Mouse (Mus musculus): Measurements from ENCODE around the gene Theg. TPM values are rescaled to one million over a fixed set of nuclear protein-coding genes. Genes with fewer than 3 reads are reported as not detected.

Theg gene
- polyA plus RNA-seq, 1 experiment from 2014 or later, result not detected

DNA sequence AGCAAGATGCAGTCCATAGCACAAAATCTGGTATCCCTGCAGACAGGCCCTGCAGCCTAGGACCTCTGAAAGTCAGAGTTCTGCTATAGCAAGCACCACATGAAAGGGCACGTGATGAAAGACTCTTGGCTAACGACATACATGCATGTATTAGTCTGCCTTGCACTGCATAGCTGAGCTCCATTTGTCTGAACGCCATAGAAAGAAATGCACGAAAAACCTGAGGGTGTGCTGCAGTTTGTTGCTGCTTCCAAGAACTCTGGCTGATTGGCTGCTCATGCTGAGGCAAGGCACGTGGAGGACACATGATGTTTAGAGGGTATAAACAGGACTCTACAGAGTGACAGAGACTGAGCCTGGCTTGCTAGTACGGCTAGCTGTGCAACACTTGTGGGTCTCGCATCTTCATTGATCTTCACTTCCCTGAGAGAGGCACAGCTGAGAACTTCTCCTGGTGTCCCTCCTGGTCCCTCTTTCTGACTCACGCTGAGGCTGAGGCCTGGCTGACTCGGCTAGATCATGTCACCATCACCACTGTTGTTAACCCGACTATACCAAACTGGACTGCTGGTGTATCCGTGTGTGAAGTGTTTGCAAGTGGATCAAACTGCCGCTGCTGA is 50.6 kb downstream of the Theg start:
- WGBS, result 68% methylated on average over 12 of the region's 12 CpGs
- Histone ChIP-seq H3K9ac (no peak overlapping the region), H3K27me3 (replicated peaks) (0 out of 2 replicates have a peak, but pooled peaks cover 7% of the 10 kb centered on the region), H3K27ac (ENCODE audit: poor library complexity, severe bottlenecking) (no peak overlapping the region), H3K9me3 (replicated peaks) (no peaks in the 10 kb centered on the region), H3K4me3 (no peak overlapping the region), H3K4me1 (replicated peaks) (peaks cover 8% of the 10 kb centered on the region; the same call in 1 of the 2 replicates), H3K4me2 (no peak overlapping the region), H3K36me3 (peaks cover 33% of the 10 kb centered on the region)
- no peak for ATAC-seq (ENCODE audit: insufficient number of reproducible peaks, low FRiP score)

DNA sequence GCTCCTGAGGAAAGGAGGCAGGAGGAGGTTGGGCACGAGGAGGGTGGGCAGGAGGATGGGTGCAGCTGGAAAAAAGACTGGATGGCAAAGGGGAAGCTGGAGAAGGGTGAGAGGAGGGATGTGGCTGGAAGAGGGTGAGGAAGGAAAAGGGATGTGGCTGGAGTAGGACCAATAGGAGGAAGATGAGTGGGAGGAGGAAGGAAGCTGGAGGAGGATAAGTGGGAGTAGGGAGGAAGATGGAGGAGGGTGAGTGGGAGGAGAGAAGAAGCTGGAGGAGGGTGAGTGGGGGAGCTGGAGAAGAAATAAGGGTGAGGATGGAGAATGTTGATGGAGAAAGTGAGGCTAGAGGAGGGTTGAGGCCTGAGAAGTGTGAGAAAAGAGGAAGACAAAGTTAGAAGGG is 51.7 kb downstream of the Theg start:
- 65% methylated on average over 1 of the region's 1 CpGs for WGBS
- Histone ChIP-seq H3K4me2 (no peak overlapping the region), H3K4me1 (replicated peaks) (peaks cover 8% of the 10 kb centered on the region; the same call in 1 of the 2 replicates), H3K36me3 (peaks cover 22% of the 10 kb centered on the region), H3K4me3 (no peak overlapping the region), H3K9ac (no peak overlapping the region), H3K27me3 (replicated peaks) (0 out of 2 replicates have a peak, but pooled peaks cover 7% of the 10 kb centered on the region), H3K27ac (ENCODE audit: poor library complexity, severe bottlenecking) (no peak overlapping the region), H3K9me3 (replicated peaks) (no peaks in the 10 kb centered on the region)
- no peak for ATAC-seq (ENCODE audit: insufficient number of reproducible peaks, low FRiP score)

DNA sequence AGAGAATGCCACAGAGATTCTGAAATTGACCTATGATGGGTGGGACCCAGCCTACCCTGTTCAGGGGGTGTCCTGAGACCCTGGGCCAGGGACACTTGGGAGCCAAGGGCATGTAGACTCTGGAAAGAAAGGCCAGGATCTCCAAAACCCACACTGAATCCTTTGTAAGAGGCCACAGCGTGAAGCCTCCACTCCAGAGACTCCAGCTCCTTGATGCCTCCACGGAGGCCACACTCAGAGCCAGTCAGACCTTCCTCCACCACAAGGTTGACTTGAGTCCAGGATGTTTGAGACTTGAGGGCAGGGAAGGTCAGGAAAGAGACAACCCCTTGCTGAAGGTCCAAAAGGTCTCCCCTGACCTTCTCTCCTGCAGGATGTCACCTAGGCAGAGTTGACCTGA is 52.7 kb downstream of the Theg start:
- H3K9me3 ChIP-seq (replicated peaks), result no peaks in the 10 kb centered on the region
- ATAC-seq (ENCODE audit: insufficient number of reproducible peaks, low FRiP score), result no peak
- H3K4me3 ChIP-seq, result no peak overlapping the region
- H3K36me3 ChIP-seq, result peaks cover 15% of the 10 kb centered on the region
- no peak overlapping the region for H3K27ac ChIP-seq (ENCODE audit: poor library complexity, severe bottlenecking)
- 0 out of 2 replicates have a peak, but pooled peaks cover 7% of the 10 kb centered on the region for H3K27me3 ChIP-seq (replicated peaks)
- H3K4me1 ChIP-seq (replicated peaks), result peaks cover 8% of the 10 kb centered on the region; the same call in 1 of the 2 replicates
- no peak overlapping the region for H3K4me2 ChIP-seq
- H3K9ac ChIP-seq, result no peak overlapping the region
- WGBS, result 86% methylated on average over 2 of the region's 2 CpGs

DNA sequence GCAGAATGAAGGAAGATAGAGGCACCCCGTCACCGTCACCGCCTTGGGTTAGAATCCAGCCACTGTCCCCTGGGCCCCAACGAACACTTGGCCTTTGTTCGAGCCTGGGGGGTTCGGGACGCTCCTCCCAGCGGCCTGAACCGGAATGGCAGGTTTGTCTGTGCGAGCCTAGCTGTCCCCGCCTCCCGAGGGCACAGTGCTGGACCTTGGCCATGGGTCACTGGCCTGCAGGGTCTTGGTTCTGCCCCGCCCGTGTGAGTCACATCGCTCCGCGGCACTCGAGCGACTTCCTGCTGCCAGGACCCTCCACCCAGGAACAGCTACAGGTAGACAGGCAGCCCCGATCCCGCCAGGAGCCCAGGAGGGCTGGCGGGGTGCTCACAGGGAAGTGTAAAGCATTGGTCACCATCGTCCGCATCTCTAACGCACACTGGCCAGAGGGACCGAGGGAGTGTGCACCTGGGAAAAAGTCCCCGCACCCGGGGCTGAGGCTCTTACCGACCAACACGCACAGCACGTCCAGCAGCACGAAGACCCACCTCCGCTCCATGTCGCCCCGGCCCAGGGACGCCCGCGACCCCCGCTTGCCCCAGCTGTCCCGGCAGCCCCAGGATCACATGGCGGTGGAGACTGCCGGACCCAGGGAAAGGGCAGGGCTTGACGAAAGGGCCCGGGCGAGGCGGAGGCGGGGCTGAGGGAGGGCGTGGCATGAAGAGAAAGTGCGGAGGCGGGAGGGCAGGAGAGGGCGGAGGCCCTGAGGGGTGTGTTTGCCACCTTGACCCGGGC is 53.8 kb downstream of the Theg start, which contains the start of gene Plpp2:
Gene Plpp2, minus strand, starts transcription at position 671 of the 786 bp plus-strand sequence.
- peak; percentile 72 for ATAC-seq (ENCODE audit: insufficient number of reproducible peaks, low FRiP score)
- Histone ChIP-seq H3K4me1 (replicated peaks) (peaks cover 8% of the 10 kb centered on the region; the same call in 1 of the 2 replicates), H3K9me3 (replicated peaks) (no peaks in the 10 kb centered on the region), H3K4me3 (peak within 1 kb of the TSS; percentile 66), H3K27me3 (replicated peaks) (0 out of 2 replicates have a peak, but pooled peaks cover 7% of the 10 kb centered on the region), H3K9ac (peak within 1 kb of the TSS; percentile 74), H3K4me2 (peak within 1 kb of the TSS; percentile 97), H3K27ac (ENCODE audit: poor library complexity, severe bottlenecking) (no peak within 1 kb of the TSS), H3K36me3 (peaks cover 4% of the 10 kb centered on the region; the same call in 1 of the 2 replicates)
- WGBS, result under 1% methylated on average over 48 of the region's 52 CpGs

DNA sequence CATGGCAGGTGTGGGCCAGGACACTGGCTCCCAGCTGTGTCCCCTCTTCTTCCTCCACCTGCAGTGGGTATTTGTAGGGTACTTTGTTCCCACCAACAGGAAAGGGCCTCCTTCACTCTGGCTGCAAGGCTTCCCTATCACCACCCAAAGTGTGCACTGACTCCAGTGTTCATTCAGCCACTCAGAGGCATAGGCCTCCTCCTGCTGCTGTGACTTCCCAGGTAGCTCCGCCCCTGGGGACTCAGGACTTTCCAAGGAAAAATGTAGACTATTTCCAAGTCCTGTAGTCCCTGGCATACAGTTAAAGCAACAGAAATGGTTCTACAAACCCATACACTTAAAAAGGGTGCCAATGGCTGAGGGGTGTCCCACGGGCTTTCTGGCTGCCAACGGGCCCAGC is 54.5 kb downstream of the Theg start:
- Histone ChIP-seq H3K4me1 (replicated peaks) (peaks cover 8% of the 10 kb centered on the region; the same call in 1 of the 2 replicates), H3K4me2 (peak overlapping the region; percentile 97), H3K9ac (peak overlapping the region; percentile 74; the same call in 1 of the 2 replicates), H3K27me3 (replicated peaks) (0 out of 2 replicates have a peak, but pooled peaks cover 7% of the 10 kb centered on the region), H3K36me3 (peaks cover 4% of the 10 kb centered on the region; the same call in 1 of the 2 replicates), H3K4me3 (peak overlapping the region; percentile 66), H3K27ac (ENCODE audit: poor library complexity, severe bottlenecking) (no peak overlapping the region), H3K9me3 (replicated peaks) (no peaks in the 10 kb centered on the region)
- WGBS, result 34% methylated on average over 3 of the region's 3 CpGs
- ATAC-seq (ENCODE audit: insufficient number of reproducible peaks, low FRiP score), result no peak

DNA sequence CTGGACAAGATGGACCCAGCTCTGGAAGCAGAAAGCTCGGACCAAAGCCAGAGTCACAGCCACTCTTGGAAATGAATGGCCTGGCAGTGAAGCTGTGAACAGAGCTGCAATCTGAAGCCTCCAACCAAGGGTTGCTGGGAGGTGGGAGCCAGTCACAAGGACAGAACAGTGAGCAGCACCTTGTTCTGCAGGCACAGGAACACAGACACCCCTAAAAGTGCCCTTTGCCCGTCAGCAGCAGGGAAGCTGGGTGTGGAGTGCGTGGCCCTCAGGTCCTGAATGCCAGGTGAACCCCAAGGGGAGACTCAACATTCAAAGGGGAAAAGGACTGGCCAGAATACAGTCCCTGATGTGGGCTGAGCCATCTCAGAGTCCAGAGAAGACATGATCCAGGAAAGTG is 55.5 kb downstream of the Theg start:
- Histone ChIP-seq H3K27ac (ENCODE audit: poor library complexity, severe bottlenecking) (no peak overlapping the region), H3K9ac (no peak overlapping the region)
- ATAC-seq (ENCODE audit: insufficient number of reproducible peaks, low FRiP score), result no peak

DNA sequence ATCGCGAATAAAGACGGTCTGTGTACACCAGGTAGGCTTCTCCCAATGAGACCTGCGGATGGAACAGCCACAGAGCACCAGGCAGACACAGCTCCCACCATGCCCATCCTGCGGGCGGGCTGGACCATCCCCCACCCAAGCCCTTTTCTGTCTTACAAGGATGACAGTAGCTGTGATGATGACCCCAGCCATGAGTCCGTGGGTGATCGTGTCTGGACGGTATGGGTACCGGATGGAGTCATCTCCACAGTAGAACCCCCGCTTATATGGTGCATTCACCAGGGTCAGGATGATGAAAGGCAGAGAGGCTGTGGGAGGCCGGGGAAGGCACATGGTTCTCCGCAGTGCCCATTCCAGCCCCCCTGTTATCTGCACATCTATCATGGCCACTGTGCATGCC is 56.4 kb downstream of the Theg start:
- WGBS, result 94% methylated on average over 13 of the region's 13 CpGs
- H3K4me1 ChIP-seq (replicated peaks), result peaks cover 8% of the 10 kb centered on the region; the same call in 1 of the 2 replicates
- peaks cover 15% of the 10 kb centered on the region for H3K36me3 ChIP-seq
- no peak overlapping the region for H3K9ac ChIP-seq
- ATAC-seq (ENCODE audit: insufficient number of reproducible peaks, low FRiP score), result no peak
- H3K9me3 ChIP-seq (replicated peaks), result no peaks in the 10 kb centered on the region
- H3K27ac ChIP-seq (ENCODE audit: poor library complexity, severe bottlenecking), result no peak overlapping the region
- no peak overlapping the region for H3K4me2 ChIP-seq
- H3K4me3 ChIP-seq, result no peak overlapping the region
- H3K27me3 ChIP-seq (replicated peaks), result 0 out of 2 replicates have a peak, but pooled peaks cover 7% of the 10 kb centered on the region

More for the DNA sequence above, 55.5 kb downstream of the Theg start:
- WGBS, result 90% methylated on average over 3 of the region's 3 CpGs
- H3K9me3 ChIP-seq (replicated peaks), result no peaks in the 10 kb centered on the region
- peaks cover 13% of the 10 kb centered on the region for H3K36me3 ChIP-seq
- H3K4me1 ChIP-seq (replicated peaks), result peaks cover 8% of the 10 kb centered on the region; the same call in 1 of the 2 replicates
- no peak overlapping the region for H3K4me2 ChIP-seq
- 0 out of 2 replicates have a peak, but pooled peaks cover 7% of the 10 kb centered on the region for H3K27me3 ChIP-seq (replicated peaks)
- H3K4me3 ChIP-seq, result no peak overlapping the region

DNA sequence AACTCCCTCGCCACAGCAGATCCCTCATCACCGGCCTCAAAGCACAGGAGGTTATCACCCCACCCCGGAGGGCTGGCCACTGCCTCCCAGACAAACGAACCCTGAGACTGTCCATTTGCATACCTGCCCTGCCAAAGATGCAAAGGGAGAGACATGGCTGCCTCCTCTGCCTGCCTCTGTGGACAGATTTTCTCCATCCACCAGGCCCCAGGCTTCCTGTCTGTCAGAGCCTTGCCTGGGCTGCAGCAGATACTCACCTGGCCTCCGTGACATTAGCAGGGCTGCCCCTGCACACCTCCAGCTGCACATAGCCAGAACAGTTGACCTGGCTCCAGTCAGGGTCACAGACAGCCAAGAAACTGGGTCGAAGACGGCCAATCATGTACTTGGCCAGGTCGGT is 56.9 kb downstream of the Theg start:
- Histone ChIP-seq H3K36me3 (peaks cover 19% of the 10 kb centered on the region), H3K9me3 (replicated peaks) (no peaks in the 10 kb centered on the region), H3K27me3 (replicated peaks) (0 out of 2 replicates have a peak, but pooled peaks cover 7% of the 10 kb centered on the region), H3K4me3 (no peak overlapping the region), H3K9ac (no peak overlapping the region), H3K4me1 (replicated peaks) (peaks cover 8% of the 10 kb centered on the region; the same call in 1 of the 2 replicates), H3K27ac (ENCODE audit: poor library complexity, severe bottlenecking) (no peak overlapping the region), H3K4me2 (no peak overlapping the region)
- ATAC-seq (ENCODE audit: insufficient number of reproducible peaks, low FRiP score), result no peak
- 67% methylated on average over 8 of the region's 8 CpGs for WGBS

DNA sequence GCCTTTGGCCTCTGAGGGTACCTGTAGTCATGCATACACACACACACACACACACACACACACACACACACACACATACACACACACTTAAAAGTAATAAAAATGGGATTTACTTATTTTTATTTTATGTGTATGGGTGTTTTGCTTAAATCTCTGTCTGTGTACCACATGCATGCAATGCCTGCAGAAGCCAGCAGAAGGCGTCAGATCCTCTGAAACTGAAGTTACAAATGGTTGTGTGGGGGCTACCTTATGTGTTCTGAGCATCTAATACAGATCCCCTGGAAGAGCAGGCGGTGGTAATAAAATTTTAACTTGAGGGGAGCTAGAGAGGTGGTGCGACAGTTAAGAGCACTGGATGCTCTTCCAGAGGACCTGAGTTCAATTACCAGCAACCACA is 59.0 kb downstream of the Theg start:
- H3K27me3 ChIP-seq (replicated peaks), result no peaks in the 10 kb centered on the region
- H3K4me2 ChIP-seq, result no peak overlapping the region
- no peaks in the 10 kb centered on the region for H3K9me3 ChIP-seq (replicated peaks)
- no peak overlapping the region for H3K27ac ChIP-seq (ENCODE audit: poor library complexity, severe bottlenecking)
- H3K4me1 ChIP-seq (replicated peaks), result 0 out of 2 replicates have a peak, but pooled peaks cover 4% of the 10 kb centered on the region
- H3K4me3 ChIP-seq, result no peak overlapping the region
- H3K36me3 ChIP-seq, result peaks cover 20% of the 10 kb centered on the region
- WGBS, result 66% methylated on average over 3 of the region's 3 CpGs
- ATAC-seq (ENCODE audit: insufficient number of reproducible peaks, low FRiP score), result no peak
- H3K9ac ChIP-seq, result no peak overlapping the region

DNA sequence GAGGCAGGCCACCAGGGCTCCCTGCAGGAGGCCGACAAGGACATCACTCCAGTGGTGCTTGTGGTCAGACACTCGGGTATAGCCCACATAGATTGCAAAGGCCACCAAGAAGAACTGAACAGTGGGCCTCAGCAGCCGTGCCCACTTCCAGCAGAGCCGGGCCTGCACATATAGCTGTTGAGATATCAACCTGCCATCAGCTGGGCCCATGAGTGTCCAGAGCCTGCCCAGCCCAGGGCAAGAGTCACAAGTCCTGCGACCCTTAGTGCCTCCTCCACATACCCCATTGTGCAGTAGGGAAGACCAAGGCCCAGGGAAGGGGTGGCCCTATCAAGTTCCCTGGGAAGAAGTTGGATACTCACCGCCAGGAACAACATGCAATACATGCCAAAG is 59.7 kb downstream of the Theg start:
- Histone ChIP-seq H3K4me1 (replicated peaks) (no peaks in the 10 kb centered on the region), H3K9ac (no peak overlapping the region), H3K27me3 (replicated peaks) (no peaks in the 10 kb centered on the region), H3K27ac (ENCODE audit: poor library complexity, severe bottlenecking) (no peak overlapping the region), H3K4me3 (no peak overlapping the region), H3K9me3 (replicated peaks) (no peaks in the 10 kb centered on the region), H3K4me2 (no peak overlapping the region), H3K36me3 (peaks cover 20% of the 10 kb centered on the region)
- 84% methylated on average over 6 of the region's 6 CpGs for WGBS
- ATAC-seq (ENCODE audit: insufficient number of reproducible peaks, low FRiP score), result no peak
